Mouse (Mus musculus) MEL (cell line): ENCODE measurements at regions not wholly inside any gene's neighbourhood (a gene's known extent, or its start where the extent isn't known, plus 50 kb on each side); places are given as distances from the start of the nearest gene placed in this dataset.

Source experiments
- DNase-seq: peaks from one replicate; pipeline ENCODE4 v3.0.0; 2011; ENCODE audit warnings: low read depth, low spot score
- H3K27ac ChIP-seq: 2 replicates; pipeline ENCODE4 v1.5.1; 2012; ENCODE audit warnings: low read depth, mild to moderate bottlenecking, control low read depth, low read length, moderate library complexity; ENCODE audit not compliant: control insufficient read depth
- H3K27me3 ChIP-seq, 2 experiments: fragments of 150-350 bp in 1 of 2; sonication (generic) in 1 of 2; 2 replicates each; pipeline ENCODE4 v1.6.1; 2012; ENCODE audit warnings: low read length in 2 of 2, mild to moderate bottlenecking in 2 of 2, improper control_type of control experiment in 1 of 2, moderate library complexity in 1 of 2; ENCODE audit not compliant: insufficient read depth in 2 of 2, control insufficient read depth in 1 of 2
- H3K36me3 ChIP-seq, 2 experiments: 2 replicates each; pipeline ENCODE4 v1.6.1; 2012 to 2014; ENCODE audit warnings: low read length in 2 of 2, improper control_type of control experiment in 1 of 2, inconsistent platforms in 1 of 2, mild to moderate bottlenecking in 1 of 2; ENCODE audit not compliant: insufficient read depth in 2 of 2, control insufficient read depth in 1 of 2
- H3K4me1 ChIP-seq, 2 experiments: fragments of 150-350 bp in 1 of 2; sonication (generic) in 1 of 2; 2 replicates each; pipeline ENCODE4 v1.6.1; 2012; ENCODE audit warnings: low read length in 2 of 2, improper control_type of control experiment in 1 of 2, mild to moderate bottlenecking in 1 of 2; ENCODE audit not compliant: insufficient read depth in 2 of 2, control insufficient read depth in 1 of 2
- H3K4me3 ChIP-seq, 2 experiments: fragments of 150-350 bp in 1 of 2; sonication (generic) in 1 of 2; 2 replicates each; pipeline ENCODE4 v1.5.1; 2012; ENCODE audit warnings: low read depth in 2 of 2, low read length in 2 of 2, mild to moderate bottlenecking in 2 of 2, moderate library complexity in 2 of 2, control low read depth in 1 of 2, improper control_type of control experiment in 1 of 2; ENCODE audit not compliant: control insufficient read depth in 1 of 2, insufficient read depth in 1 of 2
- H3K79me2 ChIP-seq: 2 replicates; pipeline ENCODE4 v1.6.1; 2012; ENCODE audit warnings: mild to moderate bottlenecking, low read length, moderate library complexity; ENCODE audit not compliant: control insufficient read depth, poor library complexity, insufficient read depth
- H3K9ac ChIP-seq: 2 replicates; pipeline ENCODE4 v1.6.1; 2012; ENCODE audit warnings: low read depth, mild to moderate bottlenecking, control low read depth, low read length, moderate library complexity; ENCODE audit not compliant: control insufficient read depth, poor library complexity, severe bottlenecking
- H3K9me3 ChIP-seq: fragments of 150-350 bp; sonication (generic); replicated peaks from 2 replicates; pipeline ENCODE4 v1.6.1; 2012; ENCODE audit warnings: mild to moderate bottlenecking, low read length, improper control_type of control experiment, moderate library complexity; ENCODE audit not compliant: insufficient read depth
- BHLHE40 ChIP-seq: IDR thresholded peaks from 2 replicates; pipeline ENCODE4 v1.6.1; 2012; ENCODE audit warnings: low read depth, mild to moderate bottlenecking, inconsistent platforms, low read length, improper control_type of control experiment, borderline replicate concordance
- CHD1 ChIP-seq: IDR thresholded peaks from 2 replicates; pipeline ENCODE4 v1.6.1; 2012; ENCODE audit warnings: low read depth, mild to moderate bottlenecking, inconsistent platforms, low read length, improper control_type of control experiment
- CHD2 ChIP-seq: IDR thresholded peaks from 2 replicates; pipeline ENCODE4 v1.6.1; 2011; ENCODE audit warnings: low read length, improper control_type of control experiment
- E2F4 ChIP-seq: IDR thresholded peaks from 2 replicates; pipeline ENCODE4 v1.6.1; 2011; ENCODE audit warnings: low read depth, low read length, improper control_type of control experiment, borderline replicate concordance
- EP300 ChIP-seq, 2 experiments: IDR thresholded peaks; 2 replicates each; pipeline ENCODE4 v1.6.1; 2011; ENCODE audit warnings: improper control_type of control experiment in 2 of 2, low read length in 2 of 2, low read depth in 1 of 2, mild to moderate bottlenecking in 1 of 2
- ETS1 ChIP-seq: IDR thresholded peaks from 2 replicates; pipeline ENCODE4 v1.6.1; 2012; ENCODE audit warnings: low read depth, mild to moderate bottlenecking, inconsistent platforms, low read length, improper control_type of control experiment, moderate library complexity
- GABPA ChIP-seq: IDR thresholded peaks from 2 replicates; pipeline ENCODE4 v1.6.1; 2012; ENCODE audit warnings: low read depth, mild to moderate bottlenecking, inconsistent platforms, low read length, improper control_type of control experiment, moderate library complexity
- MAX ChIP-seq: IDR thresholded peaks from 2 replicates; pipeline ENCODE4 v1.6.1; 2011; ENCODE audit warnings: low read length, improper control_type of control experiment
- MYB ChIP-seq: IDR thresholded peaks from 2 replicates; pipeline ENCODE4 v1.6.1; 2011; ENCODE audit warnings: mild to moderate bottlenecking, low read depth, low read length, improper control_type of control experiment
- MYC ChIP-seq: IDR thresholded peaks from 2 replicates; pipeline ENCODE4 v1.6.1; 2011; ENCODE audit warnings: low read depth, mild to moderate bottlenecking, low read length, improper control_type of control experiment, moderate library complexity
- NELFE ChIP-seq: IDR thresholded peaks from 2 replicates; pipeline ENCODE4 v1.6.1; 2011; ENCODE audit warnings: low read depth, low read length, improper control_type of control experiment
- POLR2A ChIP-seq, 2 experiments: IDR thresholded peaks; 2 replicates each; pipeline ENCODE4 v1.6.1; 2011 to 2012; ENCODE audit warnings: low read length in 2 of 2, mild to moderate bottlenecking in 2 of 2, control low read depth in 1 of 2, improper control_type of control experiment in 1 of 2, low read depth in 1 of 2, moderate library complexity in 1 of 2; ENCODE audit not compliant: control insufficient read depth in 1 of 2, insufficient read depth in 1 of 2, poor library complexity in 1 of 2
- POLR2AphosphoS5 ChIP-seq: IDR thresholded peaks from 2 replicates; pipeline ENCODE4 v1.6.1; 2012; ENCODE audit warnings: low read depth, borderline replicate concordance, mild to moderate bottlenecking, inconsistent platforms, low read length, moderate library complexity, mixed read lengths
- RAD21 ChIP-seq: IDR thresholded peaks from 2 replicates; pipeline ENCODE4 v1.6.1; 2011; ENCODE audit warnings: mild to moderate bottlenecking, low read depth, low read length, improper control_type of control experiment
- RCOR1 ChIP-seq: IDR thresholded peaks from 2 replicates; pipeline ENCODE4 v1.6.1; 2012; ENCODE audit warnings: low read depth, mild to moderate bottlenecking, inconsistent platforms, low read length, improper control_type of control experiment
- SIN3A ChIP-seq: IDR thresholded peaks from 2 replicates; pipeline ENCODE4 v1.6.1; 2012; ENCODE audit warnings: low read length, improper control_type of control experiment, inconsistent platforms
- SMC3 ChIP-seq: IDR thresholded peaks from 2 replicates; pipeline ENCODE4 v1.6.1; 2011; ENCODE audit warnings: low read depth, low read length, improper control_type of control experiment
- TAL1 ChIP-seq: IDR thresholded peaks from 2 replicates; pipeline ENCODE4 v1.6.1; 2012; ENCODE audit warnings: mild to moderate bottlenecking, inconsistent platforms, low read length, moderate library complexity, mixed read lengths
- TBP ChIP-seq: IDR thresholded peaks from 2 replicates; pipeline ENCODE4 v1.8.0; 2011; ENCODE audit warnings: low read depth, low read length, improper control_type of control experiment
- TCF12 ChIP-seq: IDR thresholded peaks from 2 replicates; pipeline ENCODE4 v1.6.1; 2014; ENCODE audit warnings: low read depth, mild to moderate bottlenecking, inconsistent platforms, low read length, improper control_type of control experiment, moderate library complexity
- USF2 ChIP-seq, 2 experiments: IDR thresholded peaks; 2 replicates each; pipeline ENCODE4 v1.6.1; 2011 to 2012; ENCODE audit warnings: improper control_type of control experiment in 2 of 2, low read length in 2 of 2, borderline replicate concordance in 1 of 2, inconsistent platforms in 1 of 2, low read depth in 1 of 2, mild to moderate bottlenecking in 1 of 2; ENCODE audit not compliant: insufficient read depth in 1 of 2
- ZC3H11A ChIP-seq: IDR thresholded peaks from 2 replicates; pipeline ENCODE4 v1.6.1; 2012; ENCODE audit warnings: low read depth, mild to moderate bottlenecking, inconsistent platforms, low read length, improper control_type of control experiment
- ZKSCAN1 ChIP-seq: IDR thresholded peaks from 2 replicates; pipeline ENCODE4 v1.6.1; 2012; ENCODE audit warnings: low read depth, mild to moderate bottlenecking, inconsistent platforms, low read length, improper control_type of control experiment, moderate library complexity
- ZMIZ1 ChIP-seq: IDR thresholded peaks from 2 replicates; pipeline ENCODE4 v1.6.1; 2012; ENCODE audit warnings: low read depth, mild to moderate bottlenecking, inconsistent platforms, low read length, improper control_type of control experiment, moderate library complexity
- ZNF384 ChIP-seq: IDR thresholded peaks from 2 replicates; pipeline ENCODE4 v1.6.1; 2012; ENCODE audit warnings: low read depth, mild to moderate bottlenecking, inconsistent platforms, low read length, improper control_type of control experiment

DNA sequence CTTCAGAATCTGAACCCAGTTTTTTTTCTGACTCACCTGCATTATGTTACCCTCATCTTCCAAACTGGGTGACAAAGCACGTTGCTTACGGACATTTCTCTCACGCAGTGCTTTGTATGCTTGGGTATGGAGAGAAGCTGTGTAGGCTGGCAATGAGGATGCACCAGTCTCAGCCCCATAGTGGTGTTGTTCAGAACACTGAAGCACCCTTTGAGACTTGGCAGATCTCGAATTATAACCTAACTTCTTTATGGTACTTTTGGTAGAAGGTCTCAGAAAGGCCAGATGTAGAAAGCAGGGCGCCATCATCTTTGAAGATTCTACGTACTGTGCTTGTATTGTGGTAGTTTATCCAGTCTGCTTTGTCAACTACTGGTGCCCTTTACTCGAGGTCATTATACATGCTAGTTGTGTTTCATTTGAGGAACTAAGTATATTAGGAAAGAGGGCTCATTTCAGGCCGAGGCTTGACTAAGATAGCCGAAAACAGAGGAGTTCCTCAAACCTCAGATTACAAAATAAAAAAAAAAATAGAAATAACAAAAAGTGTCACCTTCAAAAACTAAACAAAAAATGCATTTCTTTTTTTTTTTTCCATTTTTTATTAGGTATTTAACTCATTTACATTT lies 85.7 kb downstream of the Rgs2 start:
- Histone ChIP-seq H3K27ac (peak overlapping the region; percentile 43), H3K4me3 (no peak overlapping the region), H3K79me2 (no peaks in the 10 kb centered on the region), H3K36me3 (peaks cover 0 to 16% of the 10 kb centered on the region in 2 experiments; a peak in 2 of 4 replicates), H3K27me3 (no peaks in the 10 kb centered on the region), H3K9ac (no peak overlapping the region), H3K9me3 (no peaks in the 10 kb centered on the region), H3K4me1 (peaks cover 8 to 24% of the 10 kb centered on the region in 2 experiments)
- TF ChIP-seq CHD2 (no peak), ZMIZ1 (no peak), MYB (no peak), ZKSCAN1 (no peak), NELFE (no peak), TAL1 (no peak), TCF12 (no peak), TBP (no peak), BHLHE40 (no peak), EP300 (IDR thresholded peaks at IDR 0.05; ENCODE audit: low read depth in 1 of 2, low read length in 2 of 2) (peak; percentile 26 to 68; a peak in 3 of 4 replicates), CHD1 (no peak), RAD21 (no peak), POLR2A (IDR thresholded peaks at IDR 0.05; ENCODE audit: control insufficient read depth in 1 of 2, insufficient read depth in 1 of 2, low read depth in 1 of 2, low read length in 2 of 2, poor library complexity in 1 of 2) (no peak), MAX (peak; percentile 37; the same call in 1 of the 2 replicates), SMC3 (no peak), SIN3A (no peak), ZNF384 (peak; percentile 88), RCOR1 (0 out of 2 replicates have a peak, but pooled peaks have one; percentile 22), MYC (no peak), GABPA (no peak), E2F4 (no peak), POLR2AphosphoS5 (no peak), USF2 (IDR thresholded peaks at IDR 0.05; ENCODE audit: borderline replicate concordance in 1 of 2, insufficient read depth in 1 of 2, low read depth in 1 of 2, low read length in 2 of 2) (no peak), ZC3H11A (no peak), ETS1 (0 out of 2 replicates have a peak, but pooled peaks have one; percentile 34)
- peak; percentile 79 for DNase-seq
